Mouse (Mus musculus) left cerebral cortex, postnatal 14 days (tissue): ENCODE results near the gene Astn2. TPM values are rescaled to one million over a fixed set of nuclear protein-coding genes. Genes with fewer than 3 reads are reported as not detected.

ENCODE experiments used
- DNase-seq, 2 experiments: peaks; one replicate each; pipeline ENCODE4 v3.0.0; 2021 to 2022; ENCODE audit warnings: low spot score in 2 of 2, mixed read lengths in 1 of 2
- intact Hi-C: fragments of 180-260 bp; cut with DNase I; formaldehyde crosslinking; loops from one replicate; pipeline ENCODE4 v1.15.1; 2025
- total RNA-seq, 2 experiments: library from RNA; stranded (reverse); gene quantifications; 2 replicates each; pipeline ENCODE4 v1.2.3; 2021

Gene Astn2
- total RNA-seq, 2 experiments from 2014 or later, result 40.4 to 43.4 TPM

DNA sequence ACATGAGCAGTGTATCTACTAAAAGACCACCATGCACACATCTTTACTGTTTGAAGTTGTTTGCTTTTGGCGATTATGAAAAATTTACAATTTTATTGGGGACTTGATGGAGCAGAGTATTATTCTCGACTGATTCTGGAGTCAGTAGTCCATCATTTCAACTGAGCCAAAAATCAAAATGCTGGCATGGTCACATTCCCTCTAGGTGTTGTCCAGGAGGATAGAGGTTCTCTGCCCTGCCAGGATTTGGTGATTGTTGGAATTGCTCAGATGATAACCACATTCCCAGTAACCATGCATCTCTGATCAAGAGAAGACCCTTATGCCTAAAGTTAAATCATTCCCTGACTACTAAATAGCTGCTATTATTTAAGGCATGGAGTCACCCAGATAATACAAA, 83.4 kb downstream of the Astn2 start:
- DNase-seq, result no peak
- intact Hi-C loops, result no loop called here

GRCm38 (mm10) chr4:66314806-66315484, 89.5 kb downstream of the Astn2 start:
- DNase-seq, result no peak
- intact Hi-C loops, result no loop called here

GRCm38 (mm10) chr4:66312733-66313132, 91.7 kb downstream of the Astn2 start:
- no peak for DNase-seq
- intact Hi-C loops, result no loop called here

GRCm38 (mm10) chr4:66310315-66311020, 93.9 kb downstream of the Astn2 start:
- DNase-seq, result no peak
- intact Hi-C loops, result no loop called here

DNA sequence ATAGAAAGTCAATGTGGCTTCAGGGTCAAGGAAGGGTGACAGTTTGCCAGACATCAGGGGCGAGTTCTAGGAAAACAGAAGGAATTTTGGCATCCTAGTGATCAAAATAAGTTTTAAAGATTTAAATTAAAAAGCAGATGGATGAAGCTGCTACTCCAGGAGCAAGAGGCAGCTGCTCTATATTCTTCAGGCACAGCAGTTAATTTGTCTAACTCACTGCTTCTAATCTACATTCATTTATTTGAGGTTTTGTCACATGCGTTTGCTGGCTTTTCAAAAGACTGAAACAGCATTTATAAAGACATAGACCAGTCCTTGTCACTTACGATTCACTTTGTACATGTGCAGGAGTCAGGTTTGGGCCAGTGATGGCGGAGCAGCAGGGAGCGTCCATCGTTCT, 98.0 kb downstream of the Astn2 start:
- DNase-seq, result no peak
- intact Hi-C loops, result no loop called here

DNA sequence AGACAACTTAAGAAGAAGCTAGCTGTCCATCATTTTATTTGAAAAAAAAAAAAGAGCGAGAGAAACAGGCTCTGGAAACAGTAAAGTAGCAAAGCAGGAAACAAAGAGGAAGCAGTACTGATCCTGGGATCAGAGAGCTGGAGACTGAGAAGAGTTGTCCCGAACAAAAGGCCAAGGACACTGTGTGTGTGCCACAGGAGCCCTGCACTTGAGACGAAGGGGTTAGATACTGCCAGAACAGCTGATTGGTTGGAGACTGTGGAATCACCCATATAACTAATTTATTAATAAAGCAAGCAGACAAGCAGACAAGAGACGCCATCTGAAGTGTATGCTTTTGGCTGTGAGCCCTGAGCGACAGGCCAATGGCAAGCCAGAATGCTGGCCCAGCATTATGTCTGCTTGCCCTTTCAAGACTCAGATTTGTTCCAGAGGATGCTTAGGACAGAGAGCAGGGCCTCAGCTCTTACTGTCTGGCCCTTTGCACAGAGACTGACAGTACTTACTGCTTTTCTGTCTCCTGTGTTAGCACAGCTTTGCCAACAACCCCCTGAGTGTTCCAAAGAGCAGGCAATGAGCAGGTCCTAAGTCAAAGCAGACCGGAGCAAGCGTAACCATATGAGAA, 101.6 kb downstream of the Astn2 start:
- DNase-seq, result no peak
- intact Hi-C loops, result no loop called here

DNA sequence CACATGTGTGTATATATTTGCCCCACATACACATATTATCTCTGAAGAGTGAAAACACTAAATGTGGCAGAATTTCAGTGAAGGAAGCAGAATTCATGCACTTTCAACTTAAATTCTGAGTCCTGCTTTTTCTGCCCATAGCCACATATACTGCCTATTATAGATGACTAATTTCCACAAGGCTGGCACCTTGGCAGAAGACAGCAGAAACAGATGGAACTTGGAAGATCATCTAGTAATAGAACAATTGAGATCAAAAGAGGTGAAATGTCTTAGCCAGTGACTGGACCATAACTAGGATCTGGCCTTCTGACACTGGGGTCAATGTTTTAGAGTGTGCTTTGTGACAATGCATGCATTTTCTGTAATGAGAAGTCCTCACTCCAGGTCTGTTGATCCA, 119.4 kb downstream of the Astn2 start:
- intact Hi-C loops, result no loop called here
- no peak for DNase-seq

- DNase-seq, result no peak
- intact Hi-C loops, result no loop called here
These were observed 128.3 kb downstream of the Astn2 start for GRCm38 (mm10) chr4:66276096-66276495.

- intact Hi-C loops, result no loop called here
- DNase-seq, result no peak
These were observed 132.8 kb downstream of the Astn2 start for GRCm38 (mm10) chr4:66271550-66272117.

GRCm38 (mm10) chr4:66264031-66264430, 140.4 kb downstream of the Astn2 start:
- intact Hi-C loops, result no loop called here
- peak; percentile 12 to 18 for DNase-seq

GRCm38 (mm10) chr4:66261276-66261675, 143.1 kb downstream of the Astn2 start:
- no peak for DNase-seq
- intact Hi-C loops, result no loop called here

DNA sequence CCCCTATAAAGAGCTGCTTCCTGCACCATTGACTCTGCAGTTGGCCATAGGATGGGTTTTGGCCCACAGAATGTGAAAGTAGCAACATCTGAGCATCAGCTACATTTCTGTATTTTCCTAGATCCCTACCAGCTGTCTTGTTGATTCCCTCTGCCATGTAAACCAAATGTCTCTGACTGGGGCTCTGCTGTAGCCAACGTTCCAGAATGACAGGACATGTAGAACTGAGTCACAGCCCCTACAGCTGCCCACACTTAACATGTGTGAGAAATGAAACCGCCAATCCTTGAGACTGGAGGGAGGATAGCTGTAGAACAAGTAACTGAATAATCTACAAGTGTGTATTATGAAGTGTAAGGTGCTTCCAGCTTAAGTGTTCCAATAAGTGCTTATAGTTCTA, 145.5 kb downstream of the Astn2 start:
- no peak for DNase-seq
- intact Hi-C loops, result no loop called here

DNA sequence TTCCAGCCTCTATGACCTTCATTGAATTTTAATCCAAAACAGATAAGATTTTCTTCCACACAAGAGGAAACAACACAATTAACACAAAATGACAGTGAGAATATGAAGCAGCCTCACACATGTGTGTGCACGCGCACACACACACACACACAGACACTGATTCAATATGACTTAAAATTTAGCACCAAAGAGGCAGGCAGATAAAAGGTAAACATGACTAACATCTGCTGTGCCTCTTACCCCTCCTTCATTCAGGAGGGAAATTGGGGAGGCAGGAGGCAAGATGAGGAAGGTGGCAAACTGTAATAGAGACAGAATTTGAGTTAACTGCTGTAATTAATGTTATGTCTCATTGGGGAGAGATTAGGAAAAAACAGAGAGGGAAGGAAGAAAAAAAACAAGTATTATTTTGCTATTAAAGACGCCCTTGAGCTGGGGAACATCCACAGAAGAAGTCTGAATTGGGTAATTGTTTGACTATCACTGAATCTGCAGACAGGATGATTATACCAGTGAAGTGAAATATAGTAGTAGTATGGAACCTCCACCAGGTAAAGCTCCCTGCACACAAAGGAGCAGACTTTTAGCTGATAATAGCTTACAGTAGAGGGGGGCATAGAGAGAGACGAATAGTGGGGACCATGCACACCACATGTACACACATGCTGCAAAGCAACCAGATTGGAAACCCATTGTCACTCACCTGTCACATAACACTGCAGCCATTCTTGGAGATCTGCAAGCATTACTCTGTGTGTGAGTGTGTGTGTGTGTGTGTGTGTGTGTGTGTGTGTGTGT, 149.5 kb downstream of the Astn2 start:
- intact Hi-C loops, result no loop called here
- no peak for DNase-seq

DNA sequence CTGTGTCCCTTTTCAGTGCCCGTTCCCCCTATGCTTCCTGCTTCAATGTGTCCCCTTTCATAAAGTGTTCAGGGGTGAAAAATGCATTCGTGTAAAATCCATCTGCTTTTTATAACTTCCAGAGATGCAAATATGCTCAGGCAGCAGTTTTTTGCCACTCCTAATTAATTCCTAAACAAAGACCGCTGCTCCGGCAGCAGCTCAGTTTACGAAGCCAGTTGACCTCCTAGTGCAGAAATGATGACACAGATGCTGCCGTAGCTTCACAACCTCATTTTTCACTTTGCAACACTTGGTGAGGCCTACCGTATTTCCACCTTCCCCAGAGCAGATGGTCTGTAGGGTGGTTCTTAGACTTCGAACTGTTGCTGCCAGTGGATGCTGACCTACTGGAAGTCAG, 155.9 kb downstream of the Astn2 start:
- intact Hi-C loops, result no loop called here
- DNase-seq, result no peak

- intact Hi-C loops, result no loop called here
- no peak for DNase-seq
These were observed 161.7 kb downstream of the Astn2 start for GRCm38 (mm10) chr4:66242683-66243082.

- intact Hi-C loops, result no loop called here
- no peak for DNase-seq
These were observed 171.6 kb downstream of the Astn2 start for GRCm38 (mm10) chr4:66232799-66233198.

- DNase-seq, result no peak
These were observed 172.1 kb downstream of the Astn2 start for GRCm38 (mm10) chr4:66232350-66232749.

GRCm38 (mm10) chr4:66230735-66231134, 173.7 kb downstream of the Astn2 start:
- no peak for DNase-seq
- intact Hi-C loops, result no loop called here

More at GRCm38 (mm10) chr4:66232350-66232749, 172.1 kb downstream of the Astn2 start:
- intact Hi-C loops, result no loop called here

- DNase-seq, result peak; percentile 55 to 73
- intact Hi-C loops, result no loop called here
These were observed 181.7 kb downstream of the Astn2 start for GRCm38 (mm10) chr4:66222602-66223317.
